Mouse (Mus musculus) induced T-regulatory cell, adult 2 months (primary cell): ENCODE measurements around the gene Stat3.

Experiments
- DNase-seq: peaks from one replicate; pipeline ENCODE4 v3.0.0-alpha.2; 2012; ENCODE audit warnings: low read depth

The Stat3 gene

DNA sequence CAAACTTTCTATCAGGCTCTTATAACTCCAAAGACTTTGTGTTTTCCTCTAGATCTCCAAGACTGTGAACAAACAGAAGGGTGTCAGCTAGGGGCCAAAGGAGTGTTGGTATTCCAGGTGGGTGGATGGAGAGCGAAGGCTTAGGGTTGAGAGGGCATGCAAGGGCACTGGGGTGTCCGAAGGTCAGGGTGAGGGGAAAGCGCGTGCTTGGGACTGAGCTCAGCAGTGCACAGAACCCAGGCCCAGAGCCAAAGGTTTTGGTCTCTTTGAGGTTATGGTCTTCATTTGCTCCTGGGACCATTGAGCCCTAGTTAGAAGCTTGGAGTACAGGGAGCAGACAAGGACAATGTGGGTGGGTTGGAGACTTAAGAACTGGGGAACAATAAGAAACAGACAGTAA is 84.2 kb downstream of the Stat3 start:
- no peak for DNase-seq

DNA sequence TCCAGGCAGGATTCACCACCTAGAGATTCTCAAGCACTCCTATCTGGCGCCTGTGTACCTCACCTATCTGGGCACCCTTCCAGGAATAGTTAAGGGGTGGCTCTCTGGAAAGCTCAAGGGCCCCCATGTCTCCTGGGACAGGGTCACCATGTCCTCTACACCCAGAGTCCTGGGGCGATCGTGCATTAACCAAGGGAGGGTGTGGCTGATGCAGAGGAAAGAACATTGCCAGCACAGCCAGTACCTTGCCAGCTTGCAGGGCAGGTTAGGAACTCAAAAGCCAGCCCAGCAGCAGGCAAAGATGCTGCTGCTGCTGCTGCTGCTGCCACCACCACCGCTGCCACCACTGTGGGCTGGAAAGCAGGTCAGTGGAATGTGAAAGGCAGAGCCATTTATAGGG is 85.1 kb downstream of the Stat3 start:
- no peak for DNase-seq

DNA sequence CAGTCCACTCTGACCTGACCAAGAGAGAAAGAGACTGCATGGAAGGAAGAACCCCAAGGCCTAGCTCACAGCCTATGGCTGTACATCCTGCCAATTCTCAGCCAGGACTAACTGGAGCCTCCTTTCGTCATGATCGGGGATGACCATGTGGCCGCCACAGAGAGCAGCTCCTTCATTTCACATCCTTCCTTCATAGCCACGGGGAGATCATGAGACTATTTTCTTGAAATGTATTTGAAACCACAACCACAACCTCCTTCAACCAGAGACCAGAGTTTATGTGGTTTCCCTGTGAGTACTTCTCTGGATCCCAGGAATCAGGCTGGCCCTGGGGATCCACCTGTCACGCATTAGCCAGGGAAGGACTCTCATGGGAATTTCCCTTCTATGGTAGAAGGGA is 86.3 kb downstream of the Stat3 start:
- peak; percentile 55 for DNase-seq

DNA sequence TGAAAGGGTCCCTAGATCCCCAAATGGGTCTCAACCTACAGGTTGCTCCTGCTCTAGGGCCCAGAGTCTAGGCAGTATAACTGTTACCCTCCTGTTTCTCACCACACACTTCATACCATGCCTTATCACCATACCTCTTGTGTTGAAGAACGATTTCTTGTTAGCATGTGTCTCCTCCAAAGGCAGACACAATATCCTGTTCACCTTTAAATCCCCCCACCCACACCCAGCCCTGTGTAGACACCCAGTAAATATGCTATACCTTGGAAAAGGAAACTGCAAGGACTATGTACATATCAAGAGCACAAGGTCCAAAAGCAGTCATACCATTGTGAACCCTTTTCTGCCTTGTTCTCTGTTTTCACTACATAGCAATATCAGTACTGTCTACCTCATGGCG is 87.3 kb downstream of the Stat3 start:
- peak; percentile 58 for DNase-seq

DNA sequence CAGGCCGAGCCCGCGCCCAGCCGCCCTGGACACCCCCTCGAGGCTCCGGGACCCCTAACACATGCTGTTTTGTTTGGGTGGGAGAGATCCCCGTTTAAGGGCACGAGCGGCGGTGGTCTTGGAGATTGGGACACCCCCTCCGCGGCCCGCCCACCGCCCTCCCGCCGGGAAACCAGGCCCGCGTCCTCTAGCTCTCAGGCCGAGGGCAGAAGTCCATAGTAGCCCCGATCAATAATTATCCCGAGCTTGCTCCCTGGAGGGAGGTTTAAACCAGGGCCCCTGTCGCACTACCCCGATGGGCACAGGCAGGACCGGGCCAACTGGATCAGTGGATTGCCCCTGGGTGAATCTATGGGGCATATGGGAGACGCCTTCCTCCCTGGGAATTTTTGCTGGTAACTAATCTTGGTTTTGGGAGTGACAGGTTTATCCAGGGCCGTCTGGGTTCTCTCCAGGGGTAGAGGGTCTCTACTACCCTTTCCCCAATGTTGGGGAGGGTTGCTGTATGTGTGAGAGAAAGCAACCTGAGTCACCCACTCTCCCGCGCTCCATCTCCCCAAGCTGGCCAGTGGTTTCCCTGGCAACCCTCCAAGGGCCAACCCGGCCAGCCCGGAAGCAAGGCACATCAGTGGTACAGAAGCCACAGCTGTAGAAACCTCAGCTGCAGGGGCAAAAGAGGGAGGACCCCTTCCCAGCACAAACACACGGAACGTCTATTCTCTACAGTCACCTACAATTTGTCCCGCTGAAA is 88.4 kb downstream of the Stat3 start:
- DNase-seq: peak; percentile 71

DNA sequence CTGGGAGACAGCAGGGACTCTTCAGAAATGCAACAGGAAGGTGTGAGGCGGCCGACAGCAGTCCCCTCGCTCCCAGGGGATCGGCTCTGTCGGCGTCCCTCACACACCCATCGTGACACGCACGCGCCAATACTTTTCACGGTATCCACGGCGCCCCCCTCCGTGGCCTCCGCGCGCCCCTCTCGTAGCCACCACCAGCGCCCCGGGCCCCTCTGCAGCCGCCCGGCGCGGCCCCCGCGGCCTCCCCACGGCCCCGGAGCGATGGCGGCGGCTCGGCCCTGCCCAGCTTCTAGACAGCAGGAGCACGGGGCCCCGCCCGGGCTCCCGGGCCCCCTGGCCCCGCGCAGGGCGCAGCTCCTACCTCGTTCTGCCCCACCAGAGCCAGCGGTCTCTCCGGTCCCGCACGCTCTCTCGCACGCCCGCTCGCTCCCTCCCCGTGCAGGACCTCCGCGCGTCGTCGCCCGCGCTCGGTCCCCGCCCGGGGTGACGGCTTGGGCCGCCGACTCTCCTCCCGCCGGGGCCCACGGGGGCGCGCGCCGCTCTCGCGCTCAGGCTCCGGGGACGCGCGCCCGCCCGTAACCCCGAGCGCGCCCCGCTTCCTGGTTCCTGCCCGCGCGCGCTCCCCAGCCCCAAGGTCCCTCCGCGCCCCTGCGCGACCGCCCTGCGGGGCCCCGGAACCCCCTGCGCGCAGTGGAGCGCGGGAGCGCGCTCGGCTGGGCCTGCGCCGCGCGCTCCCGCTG is 89.1 kb downstream of the Stat3 start, which contains the start of gene Stat5b:
TSS of gene Stat5b (minus strand) at position 687 of the 740 bp plus-strand sequence.
- DNase-seq: peak; percentile 93

DNA sequence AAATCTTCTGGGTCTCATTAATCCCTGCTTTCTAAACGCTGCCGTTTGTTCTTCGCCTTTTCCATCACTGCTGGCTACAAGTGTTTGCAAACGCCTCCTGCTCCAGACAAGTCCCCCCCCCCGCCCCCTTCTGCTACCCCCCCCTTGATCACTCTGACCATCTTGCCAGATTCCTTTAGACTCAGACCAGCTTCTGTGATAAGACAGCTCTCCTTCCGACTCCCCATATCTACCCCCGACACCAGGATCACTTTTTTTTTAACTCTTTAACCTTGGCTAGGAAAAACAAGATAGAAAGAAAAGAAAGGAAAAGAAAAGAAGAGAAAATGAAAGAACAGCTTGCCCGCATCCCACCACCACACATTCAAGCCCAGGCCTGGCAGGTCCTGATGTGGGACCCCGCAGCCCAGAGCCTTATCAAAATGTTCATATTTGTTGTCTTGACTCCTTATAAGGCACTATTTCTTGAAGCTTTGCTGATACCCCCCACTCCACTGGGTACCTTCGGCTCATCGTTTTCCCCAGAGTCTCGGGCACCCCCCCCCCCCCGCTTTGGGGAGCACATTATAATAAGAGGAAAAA is 89.8 kb downstream of the Stat3 start:
- DNase-seq: peak; percentile 69

DNA sequence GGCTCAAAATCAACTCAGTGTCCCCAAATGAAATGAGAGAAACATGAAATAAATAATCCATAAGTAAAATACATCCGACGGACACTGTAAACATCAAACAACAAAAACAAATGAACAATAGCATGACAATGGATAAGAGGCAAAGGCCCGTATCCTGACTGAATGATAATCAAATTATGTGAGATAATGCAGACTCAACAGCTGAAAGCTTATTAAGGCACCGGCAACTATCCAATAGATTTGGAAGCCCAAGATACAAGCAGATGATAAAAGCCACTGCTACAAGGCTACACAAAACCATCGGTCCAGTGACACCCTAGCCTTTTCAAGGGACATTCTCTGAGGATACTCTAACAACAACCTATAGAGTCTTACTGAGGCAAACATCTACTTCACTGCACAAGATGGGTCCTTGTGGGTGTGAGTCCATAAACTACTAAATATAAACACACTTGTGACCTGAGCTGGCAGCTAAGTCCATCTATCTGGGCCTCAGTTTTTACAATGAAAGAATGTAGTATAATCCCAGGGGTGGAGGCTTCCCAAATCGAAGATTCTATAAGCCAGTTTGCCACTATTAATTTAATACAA is 90.5 kb downstream of the Stat3 start:
- DNase-seq: peak; percentile 64

DNA sequence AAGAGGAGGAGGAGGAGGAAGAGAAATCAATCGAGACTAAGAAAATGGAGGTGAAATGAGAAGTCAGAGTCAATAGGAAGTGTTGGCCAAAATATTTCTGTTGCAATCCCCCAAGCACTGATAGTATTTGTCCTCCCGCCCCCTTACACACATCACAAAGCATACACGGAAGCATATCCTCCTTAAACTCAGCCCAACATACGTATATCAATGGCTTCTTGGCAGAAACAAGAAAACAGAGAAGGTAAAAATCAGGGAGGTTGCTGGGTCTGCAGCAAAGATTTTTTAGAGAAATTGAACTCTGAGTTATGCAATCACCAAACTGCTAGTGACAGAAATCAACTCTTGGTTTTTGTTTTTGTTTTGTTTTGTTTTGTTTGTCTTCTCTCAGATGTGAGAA is 91.3 kb downstream of the Stat3 start:
- peak; percentile 85 for DNase-seq

DNA sequence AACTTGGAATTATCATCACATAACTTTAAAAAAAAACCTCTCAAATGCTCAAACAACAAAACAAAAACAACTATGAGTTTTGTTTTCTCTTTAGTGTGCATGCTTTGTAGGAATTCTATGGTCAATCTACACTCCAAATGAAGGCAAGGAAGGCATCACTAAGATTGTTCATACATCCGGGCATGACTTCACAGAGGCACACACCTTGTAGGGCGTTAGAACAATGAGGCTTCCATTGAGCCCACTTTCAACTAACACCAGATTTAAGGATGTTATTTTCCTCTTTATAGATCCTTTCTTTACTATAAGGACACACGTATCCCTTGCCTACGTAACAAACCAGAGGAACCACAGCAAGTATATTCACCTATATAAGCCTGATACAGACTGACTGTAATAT is 91.8 kb downstream of the Stat3 start:
- DNase-seq: peak; percentile 70

DNA sequence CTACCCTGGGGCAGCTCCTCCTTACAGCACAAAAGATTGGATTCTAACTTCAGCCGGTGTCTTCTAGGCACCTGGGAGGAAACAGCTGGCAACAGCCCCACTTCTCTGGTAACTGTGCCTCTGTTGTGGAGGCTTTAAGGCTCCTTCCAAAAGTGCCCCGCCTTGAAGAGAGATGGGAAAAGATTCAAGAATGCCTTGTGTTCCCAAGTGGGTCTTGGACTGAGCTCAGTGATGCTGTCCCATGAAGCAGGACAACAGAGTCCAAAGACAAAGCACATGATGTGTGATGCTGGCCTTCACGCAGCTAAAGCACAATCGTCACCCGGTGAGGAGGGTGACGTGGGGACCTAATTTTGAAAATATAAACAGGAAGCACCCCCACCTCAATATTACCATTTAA is 93.5 kb downstream of the Stat3 start:
- peak; percentile 88 for DNase-seq

DNA sequence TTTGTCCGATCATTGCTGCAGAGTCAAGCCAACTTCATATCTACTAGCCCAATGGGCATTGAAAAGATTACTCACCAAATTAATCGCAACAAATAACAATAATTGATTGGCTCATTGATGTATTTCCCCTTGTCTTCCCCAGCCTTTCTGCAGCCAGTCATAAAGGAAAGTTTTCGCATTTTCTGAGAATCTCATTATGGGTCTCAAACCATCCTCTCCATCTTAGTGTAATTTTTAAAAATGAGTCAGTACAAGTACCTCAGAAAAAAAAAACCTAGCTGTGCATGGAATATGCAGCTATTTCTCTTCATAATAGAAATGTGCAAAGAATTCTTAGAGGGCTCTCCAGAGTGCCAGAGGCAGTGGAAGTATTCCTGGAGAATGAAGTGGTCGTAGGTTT is 95.2 kb downstream of the Stat3 start:
- DNase-seq: peak; percentile 64

DNA sequence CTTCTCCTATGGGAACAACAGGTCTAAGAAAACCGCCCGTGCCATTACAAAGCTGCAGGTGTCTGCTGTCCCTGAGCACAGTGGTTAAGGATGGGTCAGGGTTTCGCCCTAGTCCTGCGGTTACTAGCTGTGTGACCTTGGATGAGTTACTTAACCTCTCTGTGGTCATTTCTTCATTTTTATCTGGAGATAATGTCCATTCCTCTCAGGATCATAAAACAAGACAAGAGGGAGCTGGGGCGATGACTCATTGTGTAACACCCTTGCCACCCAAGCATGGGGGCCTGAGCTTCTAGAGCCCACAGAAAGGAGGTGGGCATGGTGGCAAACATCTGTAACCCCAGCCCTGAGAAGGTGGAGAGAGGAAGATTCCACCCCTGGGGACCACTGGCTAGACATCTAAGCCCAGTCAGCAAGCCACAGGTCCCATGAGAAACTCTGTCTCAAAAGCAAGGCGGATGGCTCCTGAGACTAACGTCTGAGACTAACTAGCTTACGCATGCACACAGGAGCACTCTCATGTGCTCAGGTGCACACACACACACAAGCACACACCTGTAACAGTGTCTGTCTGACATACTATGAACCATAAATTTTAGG is 96.2 kb downstream of the Stat3 start:
- peak; percentile 68 for DNase-seq

DNA sequence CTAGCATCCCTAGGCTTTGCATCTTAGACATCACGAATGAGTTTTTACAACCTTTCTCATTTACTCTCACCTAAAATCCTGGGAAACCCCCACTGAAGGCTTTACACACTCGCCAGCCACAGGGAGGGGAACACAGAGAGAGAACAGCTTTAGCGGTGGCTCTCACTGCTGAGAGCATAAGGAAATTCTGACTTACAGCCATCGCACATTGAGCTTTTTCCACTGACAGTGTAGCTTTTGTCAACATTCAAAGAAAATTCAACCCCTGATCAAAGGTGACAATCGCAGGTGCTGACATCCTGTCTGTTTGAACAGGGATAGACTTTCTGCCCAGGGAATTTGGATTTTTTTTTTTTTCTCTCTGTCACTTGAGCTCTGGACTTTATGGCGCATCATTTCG is 97.3 kb downstream of the Stat3 start:
- peak; percentile 89 for DNase-seq

DNA sequence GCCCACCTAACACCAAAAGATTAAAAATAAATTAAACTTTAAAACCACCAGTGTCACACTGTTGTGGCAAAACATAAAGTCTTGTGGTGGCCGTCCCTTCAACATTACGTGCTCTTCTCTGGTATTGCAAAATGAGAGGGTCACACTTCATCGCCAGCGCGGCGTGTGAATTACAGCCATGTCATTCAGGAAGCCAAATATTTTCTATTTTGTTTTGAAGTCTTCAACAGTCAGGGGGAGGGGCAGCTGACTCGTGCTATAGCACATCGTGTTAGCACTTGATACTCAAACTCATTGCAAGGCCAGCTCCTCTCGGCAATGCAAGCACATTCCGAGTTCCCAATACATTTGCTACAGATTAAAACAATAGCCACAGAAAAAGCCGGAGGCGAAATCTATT is 98.5 kb downstream of the Stat3 start:
- DNase-seq: peak; percentile 87

DNA sequence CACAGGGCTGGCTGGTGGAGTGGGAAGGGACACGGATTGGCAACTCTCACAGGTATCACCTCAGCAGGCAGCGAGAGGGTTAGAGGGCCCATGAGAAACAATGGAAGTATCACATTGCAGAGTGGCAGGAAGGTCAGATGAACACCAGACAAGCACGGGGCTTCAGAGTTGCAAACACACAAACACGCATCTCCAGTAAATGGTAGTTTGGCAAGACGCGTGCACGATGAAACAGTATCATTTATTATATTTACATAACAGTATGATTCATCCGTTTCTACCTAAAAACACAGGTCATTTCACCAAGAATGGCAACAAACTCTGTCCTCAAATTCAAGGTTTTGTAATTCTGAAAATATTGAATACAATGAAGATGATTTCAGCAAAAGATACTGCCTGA is 99.8 kb downstream of the Stat3 start:
- peak; percentile 66 for DNase-seq

DNA sequence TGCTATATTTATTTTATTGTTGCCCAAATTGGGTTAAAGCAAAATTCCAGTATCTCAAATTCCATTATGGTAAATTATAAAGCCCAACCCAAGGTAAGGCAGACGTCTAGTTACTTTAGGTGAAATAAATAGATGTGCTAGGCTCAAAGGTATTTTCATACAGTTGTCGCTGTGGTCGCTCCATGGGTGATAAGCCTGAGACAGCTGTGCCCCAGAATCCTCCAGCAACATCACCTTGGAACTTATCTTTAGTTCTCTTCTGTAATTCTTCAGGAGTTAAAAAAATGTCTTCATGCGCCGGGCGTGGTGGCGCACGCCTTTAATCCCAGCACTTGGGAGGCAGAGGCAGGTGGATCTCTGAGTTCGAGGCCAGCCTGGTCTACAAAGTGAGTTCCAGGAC is 100.4 kb downstream of the Stat3 start:
- DNase-seq: no peak

DNA sequence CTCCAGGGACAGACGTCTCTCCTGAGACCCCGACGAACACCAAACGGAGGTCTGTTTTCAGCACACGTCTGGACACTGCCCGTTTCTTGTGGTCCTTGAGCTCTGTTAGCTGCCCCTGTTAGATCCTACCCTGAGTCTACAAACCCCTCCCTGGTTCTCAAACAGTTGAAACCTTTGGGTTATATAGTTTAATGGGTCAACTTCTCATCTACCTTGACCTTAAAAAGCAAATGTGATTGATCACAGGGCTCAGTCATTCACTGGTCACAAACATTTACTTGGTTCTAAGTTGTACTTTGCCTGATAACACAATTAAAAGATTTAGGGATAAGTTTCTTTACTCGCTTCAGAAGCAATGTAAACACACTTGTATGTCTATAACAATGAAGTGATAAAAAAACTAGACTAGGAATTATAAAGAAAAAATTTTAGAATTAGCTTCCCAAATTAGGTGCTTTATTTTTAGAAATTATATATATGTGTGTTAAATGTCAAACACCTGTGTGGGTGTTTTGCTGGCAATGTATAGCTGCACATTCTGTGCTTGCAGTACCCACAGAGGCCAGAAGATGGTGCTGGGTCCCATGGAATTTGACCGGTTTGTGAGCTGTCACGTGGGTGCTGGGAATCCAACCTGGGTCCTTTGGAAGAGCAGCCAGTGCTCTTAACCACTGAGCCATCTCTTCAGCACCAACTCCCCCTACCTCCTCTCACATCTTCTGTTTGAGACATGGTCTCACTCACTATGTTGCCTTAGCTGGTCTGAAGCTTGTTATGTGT is 102.2 kb downstream of the Stat3 start:
- DNase-seq: peak; percentile 76
